Mouse (Mus musculus) myocyte (in vitro differentiated cells): ENCODE results near the gene Slc24a4. TPM values are rescaled to one million over a fixed set of nuclear protein-coding genes. Genes with fewer than 3 reads are reported as not detected.

Source experiments
- H3K27me3 ChIP-seq: one replicate; pipeline ENCODE4 v1.6.1; 2011; ENCODE audit not compliant: control insufficient read depth, insufficient read depth, insufficient read length
- H3K36me3 ChIP-seq: one replicate; pipeline ENCODE4 v1.6.1; 2011; ENCODE audit not compliant: control insufficient read depth, insufficient read depth
- H3K4me2 ChIP-seq: one replicate; pipeline ENCODE4 v1.6.1; 2011; ENCODE audit warnings: low read depth, control low read depth
- H3K4me3 ChIP-seq: one replicate; pipeline ENCODE4 v1.5.1; 2011; ENCODE audit warnings: mild to moderate bottlenecking, control low read depth, moderate library complexity
- H3K79me2 ChIP-seq: one replicate; pipeline ENCODE4 v1.6.1; 2011; ENCODE audit not compliant: control insufficient read depth, insufficient read depth
- H3ac ChIP-seq: one replicate; pipeline ENCODE4 v1.6.1; 2011; ENCODE audit not compliant: control insufficient read depth, insufficient read length
- CEBPB ChIP-seq: IDR thresholded peaks from 2 replicates; pipeline ENCODE4 v1.6.1; 2011; ENCODE audit warnings: mild to moderate bottlenecking, moderate library complexity; ENCODE audit not compliant: poor library complexity, insufficient read depth, severe bottlenecking
- E2F4 ChIP-seq: IDR thresholded peaks from one replicate; pipeline ENCODE4 v1.6.1; 2011; ENCODE audit warnings: mild to moderate bottlenecking, control low read depth, moderate library complexity; ENCODE audit not compliant: insufficient read depth
- MAX ChIP-seq: IDR thresholded peaks from one replicate; pipeline ENCODE4 v1.6.1; 2011; ENCODE audit warnings: low read depth, mild to moderate bottlenecking, control low read depth
- MYOD1 ChIP-seq, 3 experiments: IDR thresholded peaks; one replicate each; pipeline ENCODE4 v1.6.1; 2011; ENCODE audit warnings: control low read depth in 2 of 3, low read depth in 2 of 3, mild to moderate bottlenecking in 2 of 3, moderate library complexity in 1 of 3; ENCODE audit not compliant: insufficient read length in 2 of 3, control insufficient read depth in 1 of 3
- MYOG ChIP-seq, 3 experiments: IDR thresholded peaks; one replicate each; pipeline ENCODE4 v1.6.1; 2011; ENCODE audit warnings: control low read depth in 2 of 3, low read depth in 2 of 3, mild to moderate bottlenecking in 2 of 3; ENCODE audit not compliant: insufficient read length in 2 of 3, control insufficient read depth in 1 of 3, insufficient read depth in 1 of 3
- POLR2A ChIP-seq: IDR thresholded peaks from one replicate; pipeline ENCODE4 v1.6.1; 2011; ENCODE audit warnings: low read depth, mild to moderate bottlenecking, control low read depth, moderate library complexity; ENCODE audit not compliant: insufficient read length
- POLR2AphosphoS2 ChIP-seq: IDR thresholded peaks from one replicate; pipeline ENCODE4 v1.6.1; 2011; ENCODE audit warnings: low read depth, control low read depth; ENCODE audit not compliant: insufficient read length
- REST ChIP-seq: IDR thresholded peaks from one replicate; pipeline ENCODE4 v1.6.1; 2011; ENCODE audit warnings: mild to moderate bottlenecking, control low read depth, moderate library complexity; ENCODE audit not compliant: insufficient read depth, insufficient read length
- SRF ChIP-seq: IDR thresholded peaks from one replicate; pipeline ENCODE4 v1.6.1; 2011; ENCODE audit warnings: low read depth; ENCODE audit not compliant: control insufficient read depth, insufficient read length
- TCF12 ChIP-seq: IDR thresholded peaks from one replicate; pipeline ENCODE4 v1.6.1; 2011; ENCODE audit warnings: mild to moderate bottlenecking, control low read depth; ENCODE audit not compliant: poor library complexity, insufficient read depth, severe bottlenecking
- TCF3 ChIP-seq: IDR thresholded peaks from one replicate; pipeline ENCODE4 v1.6.1; 2011; ENCODE audit warnings: low read depth, control low read depth; ENCODE audit not compliant: insufficient read length
- USF1 ChIP-seq: IDR thresholded peaks from one replicate; pipeline ENCODE4 v1.6.1; 2011; ENCODE audit warnings: low read depth, mild to moderate bottlenecking, control low read depth, moderate library complexity
- polyA plus RNA-seq: library from polyadenylated mRNA; unstranded; fragments of >200 nt; fragmentation: generic; extraction: Trizol; gene quantifications from one replicate; pipeline ENCODE4 v1.2.1, GENCODE M21; 2012; ENCODE audit warnings: missing spikeins

Gene Slc24a4
- polyA plus RNA-seq, 1 experiment, result 0.01 TPM

DNA sequence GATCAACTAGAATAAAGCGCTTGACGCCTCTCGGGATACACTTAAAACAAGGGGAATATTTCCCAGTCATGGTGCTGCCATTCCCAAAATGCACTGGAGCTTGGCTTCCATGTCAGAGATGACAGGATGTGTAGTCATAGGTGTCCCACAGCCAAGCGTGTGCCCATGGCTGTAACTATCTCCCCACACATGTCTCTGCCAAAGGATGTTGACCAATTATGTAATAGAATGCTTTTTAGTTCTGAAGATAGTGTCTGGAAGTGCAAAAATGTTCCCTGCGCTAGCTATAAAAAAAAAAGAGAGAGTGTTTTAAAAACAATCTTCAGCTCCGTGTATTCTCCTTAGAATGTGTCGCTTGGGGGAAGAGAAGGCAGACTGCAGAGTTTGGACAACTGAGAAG is 36.1 kb downstream of the Slc24a4 start:
- H3K4me2 ChIP-seq, result no peak overlapping the region
- no peaks in the 10 kb centered on the region for H3K79me2 ChIP-seq
- no peak for TF ChIP-seq E2F4
- H3K36me3 ChIP-seq, result no peaks in the 10 kb centered on the region
- H3K4me3 ChIP-seq, result no peak overlapping the region
- no peak overlapping the region for H3ac ChIP-seq
- H3K27me3 ChIP-seq, result peaks cover 29% of the 10 kb centered on the region

DNA sequence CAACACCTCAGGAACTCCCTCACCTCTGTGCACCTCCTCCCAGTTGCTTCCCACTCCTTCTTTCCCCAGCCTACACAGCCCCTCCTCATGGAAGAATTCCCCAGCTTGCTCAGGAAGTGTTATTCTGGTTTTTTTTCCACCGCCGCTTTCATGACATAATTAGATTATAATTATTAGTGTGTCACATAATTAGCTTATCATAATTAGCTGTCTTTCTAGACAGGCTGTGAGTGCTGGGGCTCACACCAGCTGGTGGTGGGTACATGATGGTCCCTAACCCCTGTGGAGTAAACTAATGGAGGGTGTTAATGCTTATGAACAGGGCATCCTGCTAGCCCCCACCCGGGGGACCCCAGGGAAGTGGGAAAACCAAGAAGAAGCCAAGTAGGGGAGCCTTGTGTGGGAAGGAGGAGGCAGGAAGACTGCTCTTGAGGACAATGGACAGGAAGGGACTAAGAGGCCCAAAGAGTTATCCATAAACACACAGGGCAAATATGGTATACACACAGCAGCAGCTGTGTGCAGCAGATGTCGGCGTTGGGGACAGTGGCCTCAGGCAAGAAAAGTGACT is 38.2 kb downstream of the Slc24a4 start:
- Histone ChIP-seq H3K4me3 (no peak overlapping the region), H3K27me3 (peaks cover 29% of the 10 kb centered on the region), H3K36me3 (no peaks in the 10 kb centered on the region), H3ac (no peak overlapping the region), H3K4me2 (no peak overlapping the region), H3K79me2 (no peaks in the 10 kb centered on the region)
- TF ChIP-seq SRF (no peak), E2F4 (no peak), CEBPB (no peak), TCF12 (no peak), USF1 (no peak), POLR2A (no peak), TCF3 (no peak), MYOG (IDR thresholded peaks at IDR 0.05; ENCODE audit: control insufficient read depth in 1 of 3, insufficient read depth in 1 of 3, insufficient read length in 2 of 3, low read depth in 2 of 3) (no peak), MYOD1 (IDR thresholded peaks at IDR 0.05; ENCODE audit: control insufficient read depth in 1 of 3, insufficient read length in 2 of 3, low read depth in 2 of 3) (no peak), POLR2AphosphoS2 (no peak), REST (no peak), MAX (no peak)

DNA sequence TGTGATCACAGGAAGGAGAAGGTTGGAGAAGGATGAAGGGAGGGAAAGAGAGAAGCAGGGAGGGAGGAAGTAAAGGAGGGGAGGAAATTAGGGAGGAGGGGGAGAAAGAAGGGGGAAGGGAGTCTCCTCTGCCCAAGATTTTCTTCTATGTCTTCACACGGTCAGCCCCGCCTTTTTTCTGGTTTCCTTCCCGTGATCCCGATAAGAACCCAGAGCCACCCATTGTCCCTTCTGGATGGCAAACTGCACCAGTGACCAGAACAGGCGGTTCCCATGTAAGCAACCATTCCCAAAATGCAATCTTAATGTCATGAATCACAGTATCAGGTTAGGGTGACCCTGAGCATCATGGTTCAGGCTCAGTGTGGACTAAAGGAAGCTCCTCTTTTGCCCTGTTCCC is 38.8 kb downstream of the Slc24a4 start:
- peaks cover 29% of the 10 kb centered on the region for H3K27me3 ChIP-seq
- no peaks in the 10 kb centered on the region for H3K36me3 ChIP-seq
- TF ChIP-seq TCF3 (no peak), MYOG (IDR thresholded peaks at IDR 0.05; ENCODE audit: control insufficient read depth in 1 of 3, insufficient read depth in 1 of 3, insufficient read length in 2 of 3, low read depth in 2 of 3) (no peak), POLR2AphosphoS2 (no peak), POLR2A (no peak), REST (no peak), MAX (no peak), MYOD1 (IDR thresholded peaks at IDR 0.05; ENCODE audit: control insufficient read depth in 1 of 3, insufficient read length in 2 of 3, low read depth in 2 of 3) (no peak), E2F4 (no peak), TCF12 (no peak), SRF (no peak), CEBPB (no peak), USF1 (no peak)
- no peak overlapping the region for H3K4me2 ChIP-seq
- H3K79me2 ChIP-seq, result no peaks in the 10 kb centered on the region
- no peak overlapping the region for H3K4me3 ChIP-seq
- H3ac ChIP-seq, result no peak overlapping the region

DNA sequence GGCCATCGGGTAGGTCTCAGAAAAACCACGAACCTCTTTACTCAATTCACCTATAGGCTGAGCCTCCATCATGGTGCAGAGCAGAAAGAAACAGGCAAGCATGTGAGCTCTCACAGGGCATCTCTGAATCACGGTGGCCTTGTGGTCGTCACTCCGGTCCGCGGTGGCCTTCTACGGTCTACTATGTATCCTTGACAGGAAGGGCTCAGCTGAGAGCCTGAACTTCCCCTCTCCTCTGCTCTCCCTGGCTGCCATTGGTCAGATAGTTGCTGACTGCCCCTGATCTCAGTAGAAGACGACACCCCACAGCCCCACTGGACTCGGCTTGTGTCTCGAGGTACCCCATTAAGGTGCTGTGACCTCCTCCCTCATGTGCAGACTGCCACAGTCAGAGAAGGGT is 44.2 kb downstream of the Slc24a4 start:
- Histone ChIP-seq H3K27me3 (peaks cover 7% of the 10 kb centered on the region), H3K4me2 (no peak overlapping the region), H3K79me2 (no peaks in the 10 kb centered on the region), H3K4me3 (no peak overlapping the region), H3K36me3 (no peaks in the 10 kb centered on the region), H3ac (no peak overlapping the region)
- TF ChIP-seq USF1 (no peak), POLR2A (no peak), SRF (no peak), MAX (no peak), TCF3 (no peak), MYOG (IDR thresholded peaks at IDR 0.05; ENCODE audit: control insufficient read depth in 1 of 3, insufficient read depth in 1 of 3, insufficient read length in 2 of 3, low read depth in 2 of 3) (no peak), REST (no peak)

DNA sequence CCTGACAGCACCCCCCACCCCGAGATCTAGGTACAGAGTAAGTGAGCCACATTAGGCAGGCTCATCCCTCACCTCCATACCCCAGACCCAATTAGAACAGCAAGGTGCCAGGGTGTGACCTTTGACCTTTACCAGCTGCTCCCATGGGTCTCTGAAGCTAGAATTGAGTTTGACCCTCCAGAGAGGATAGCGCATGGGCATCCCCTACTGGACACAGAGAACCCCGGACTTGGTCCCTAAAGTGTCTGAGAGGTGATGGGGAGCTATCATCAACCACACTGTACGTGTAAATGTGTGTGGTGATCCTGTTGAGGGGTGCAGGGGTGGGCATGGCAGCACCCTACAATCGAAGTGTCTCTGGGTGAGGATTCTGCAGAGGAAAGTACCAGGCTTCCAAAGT is 44.8 kb downstream of the Slc24a4 start:
- Histone ChIP-seq H3K79me2 (no peaks in the 10 kb centered on the region), H3K27me3 (peaks cover 9% of the 10 kb centered on the region), H3K4me2 (no peak overlapping the region), H3K36me3 (no peaks in the 10 kb centered on the region), H3K4me3 (no peak overlapping the region), H3ac (no peak overlapping the region)
- TF ChIP-seq USF1, result no peak
- TF ChIP-seq POLR2AphosphoS2, result no peak
